Mouse (Mus musculus) stomach, postnatal 0 days (tissue): ENCODE measurements around the gene Cyfip2. TPM values are rescaled to one million over a fixed set of nuclear protein-coding genes. Genes with fewer than 3 reads are reported as not detected.

Experiments
- ATAC-seq: fragments of 200-750 bp; cut with Nextera tagmentation; 2 replicates; pipeline ENCODE4 v1.8.0; 2017; ENCODE audit not compliant: low FRiP score, low TSS enrichment
- DNase-seq: peaks from one replicate; pipeline ENCODE4 v3.0.0-alpha.2; 2016; ENCODE audit warnings: low spot score
- H3K27ac ChIP-seq: fragments of 300-500 bp; sonication (generic); replicated peaks from 2 replicates; pipeline ENCODE4 v1.5.1; 2014; ENCODE audit warnings: mild to moderate bottlenecking, control low read depth
- H3K27me3 ChIP-seq: fragments of 300-500 bp; sonication (generic); 2 replicates; pipeline ENCODE4 v1.6.1; 2014; ENCODE audit warnings: low read length; ENCODE audit not compliant: control insufficient read depth, insufficient read depth
- H3K36me3 ChIP-seq: fragments of 300-500 bp; sonication (generic); 2 replicates; pipeline ENCODE4 v1.6.1; 2014; ENCODE audit warnings: low read length, mixed read lengths; ENCODE audit not compliant: control insufficient read depth, insufficient read depth
- H3K4me1 ChIP-seq: fragments of 300-500 bp; sonication (generic); replicated peaks from 2 replicates; pipeline ENCODE4 v1.6.1; 2014; ENCODE audit warnings: antibody characterized with exemption; ENCODE audit not compliant: control insufficient read depth, insufficient read depth
- H3K4me2 ChIP-seq: fragments of 300-500 bp; sonication (generic); replicated peaks from 2 replicates; pipeline ENCODE4 v1.6.1; 2014; ENCODE audit warnings: low read depth, mild to moderate bottlenecking, control low read depth, moderate library complexity
- H3K4me3 ChIP-seq: fragments of 300-500 bp; sonication (generic); 2 replicates; pipeline ENCODE4 v1.5.1; 2014; ENCODE audit warnings: low read depth, low read length, control low read depth
- H3K9ac ChIP-seq: fragments of 300-500 bp; sonication (generic); 2 replicates; pipeline ENCODE4 v1.6.1; 2014; ENCODE audit warnings: mild to moderate bottlenecking, low read length, control low read depth, mixed read lengths
- H3K9me3 ChIP-seq: fragments of 300-500 bp; sonication (generic); 2 replicates; pipeline ENCODE4 v1.6.1; 2016; ENCODE audit warnings: low read length; ENCODE audit not compliant: control insufficient read depth
- CTCF ChIP-seq: IDR thresholded peaks from 2 replicates; pipeline ENCODE4 v1.5.1; 2016; ENCODE audit warnings: antibody characterized with exemption, low read depth, mild to moderate bottlenecking, moderate library complexity
- EP300 ChIP-seq: optimal IDR thresholded peaks from 2 replicates; pipeline ENCODE3; 2016; ENCODE audit warnings: antibody characterized with exemption
- WGBS: fragments of 180-500 bp; shearing (Covaris S2); extraction: QIAGEN DNeasy Blood & Tissue Kit; methylation state at CpG from one replicate; pipeline ENCODE4 v1.1.7; 2014; 5-methylcytosine and 5-hydroxymethylcytosine counted together
- microRNA-seq: library from miRNA; unstranded; fragments of <30 nt; microRNA quantifications from one replicate; pipeline ENCODE4, GENCODE M21; 2016
- polyA plus RNA-seq: library from polyadenylated mRNA; unstranded; fragments of >200 nt; fragmentation: Nextera tagmentation; extraction: Ambion mirVana; gene quantifications from 2 replicates; pipeline ENCODE4 v1.2.1, GENCODE M21; 2015

Gene Cyfip2
- polyA plus RNA-seq, 1 experiment from 2014 or later, result 2.8 TPM

- no peak for TF ChIP-seq CTCF
- peak within 1 kb of the TSS; percentile 80 for H3K9ac ChIP-seq
- DNase-seq (peak; percentile 45), ATAC-seq (peak; percentile 78)
- peak within 1 kb of the TSS; percentile 66 for H3K4me3 ChIP-seq
- no peaks in the 10 kb centered on the region for H3K36me3 ChIP-seq
- peak within 1 kb of the TSS; percentile 84 for H3K4me2 ChIP-seq
- 1% methylated on average over 39 of the region's 40 CpGs for WGBS
- H3K4me1 ChIP-seq, result 0 out of 2 replicates have a peak, but pooled peaks cover 2% of the 10 kb centered on the region
- peak within 1 kb of the TSS; percentile 88 for H3K27ac ChIP-seq
- no peaks in the 10 kb centered on the region for H3K9me3 ChIP-seq
- H3K27me3 ChIP-seq, result no peaks in the 10 kb centered on the region
Measured at GRCm38 (mm10) chr11:46165866-46166585, 146.6 kb downstream of the Cyfip2 start, which contains the start of gene Nipal4. Gene Nipal4 (minus strand): TSS chr11:46166508.

- no peaks in the 10 kb centered on the region for H3K4me1 ChIP-seq
- ATAC-seq (no peak), DNase-seq (no peak)
- peak; percentile 58 for TF ChIP-seq CTCF
- no peak for TF ChIP-seq EP300
- no peaks in the 10 kb centered on the region for H3K36me3 ChIP-seq
- no peak overlapping the region for H3K9ac ChIP-seq
- no peaks in the 10 kb centered on the region for H3K27me3 ChIP-seq
- no peaks in the 10 kb centered on the region for H3K9me3 ChIP-seq
- no peak overlapping the region for H3K4me3 ChIP-seq
- H3K27ac ChIP-seq, result no peak overlapping the region
- H3K4me2 ChIP-seq, result no peak overlapping the region
Measured at GRCm38 (mm10) chr11:46157462-46157861, 155.2 kb downstream of the Cyfip2 start.

- no peak for DNase-seq
- Histone ChIP-seq H3K4me3 (no peak overlapping the region), H3K36me3 (no peaks in the 10 kb centered on the region), H3K9me3 (no peaks in the 10 kb centered on the region), H3K9ac (no peak overlapping the region), H3K27ac (no peak overlapping the region), H3K4me1 (no peaks in the 10 kb centered on the region), H3K4me2 (no peak overlapping the region), H3K27me3 (no peaks in the 10 kb centered on the region)
- TF ChIP-seq EP300 (no peak), CTCF (no peak)
- 86% methylated on average over 8 of the region's 8 CpGs for WGBS
- no peak for ATAC-seq
Measured at GRCm38 (mm10) chr11:46156945-46157344, 155.7 kb downstream of the Cyfip2 start.

- ATAC-seq (no peak), DNase-seq (no peak)
- WGBS, result 86% methylated on average over 5 of the region's 5 CpGs
- Histone ChIP-seq H3K4me1 (no peaks in the 10 kb centered on the region), H3K9me3 (no peaks in the 10 kb centered on the region), H3K4me2 (no peak overlapping the region), H3K9ac (no peak overlapping the region), H3K27ac (no peak overlapping the region), H3K27me3 (no peaks in the 10 kb centered on the region), H3K36me3 (peaks cover 5% of the 10 kb centered on the region; the same call in 1 of the 2 replicates), H3K4me3 (no peak overlapping the region)
- TF ChIP-seq CTCF, result no peak
- no peak for TF ChIP-seq EP300
Measured at GRCm38 (mm10) chr11:46146619-46147018, 166.0 kb downstream of the Cyfip2 start.

- Histone ChIP-seq H3K27me3 (no peaks in the 10 kb centered on the region), H3K9me3 (no peaks in the 10 kb centered on the region), H3K27ac (no peak overlapping the region), H3K36me3 (peaks cover 5% of the 10 kb centered on the region; the same call in 1 of the 2 replicates), H3K4me1 (no peaks in the 10 kb centered on the region), H3K4me3 (no peak overlapping the region), H3K4me2 (no peak overlapping the region), H3K9ac (no peak overlapping the region)
- DNase-seq (no peak), ATAC-seq (no peak)
- 88% methylated on average over 11 of the region's 11 CpGs for WGBS
- no peak for TF ChIP-seq EP300
- TF ChIP-seq CTCF, result no peak
Measured at GRCm38 (mm10) chr11:46145163-46145875, 167.3 kb downstream of the Cyfip2 start.

Small RNA genes within 50 kb of the gene (microRNA-seq; reads per million reads assigned to microRNA genes)
- not detected for gene Mir7239

Other genes starting within 250 kb of the Cyfip2 start
- 29.2 and 30.0 TPM in 2 replicates for gene Nipal4, start 146.4 kb downstream of the Cyfip2 start, polyA plus RNA-seq
- 6.9 and 8.2 TPM in 2 replicates for gene Fndc9, start 77.3 kb downstream of the Cyfip2 start, polyA plus RNA-seq
- 0.05 and 0.06 TPM in 2 replicates for gene Itk, start 76.7 kb upstream of the Cyfip2 start, polyA plus RNA-seq
- not detected in 2 replicates for gene Fam71b, start 83.7 kb upstream of the Cyfip2 start, polyA plus RNA-seq
- 41.5 and 43.2 TPM in 2 replicates for gene Med7, start 124.1 kb upstream of the Cyfip2 start, polyA plus RNA-seq
- 0.06 and 0.07 TPM in 2 replicates for gene Havcr2, start 142.1 kb upstream of the Cyfip2 start, polyA plus RNA-seq
- not detected in 2 replicates for gene Gm12169, start 211.4 kb upstream of the Cyfip2 start, polyA plus RNA-seq